Mouse (Mus musculus): Measurements from ENCODE around the gene Csrp3. TPM values are rescaled to one million over a fixed set of nuclear protein-coding genes. Genes with fewer than 3 reads are reported as not detected.

The Csrp3 gene
- total RNA-seq, 2 experiments from 2014 or later = not detected

DNA sequence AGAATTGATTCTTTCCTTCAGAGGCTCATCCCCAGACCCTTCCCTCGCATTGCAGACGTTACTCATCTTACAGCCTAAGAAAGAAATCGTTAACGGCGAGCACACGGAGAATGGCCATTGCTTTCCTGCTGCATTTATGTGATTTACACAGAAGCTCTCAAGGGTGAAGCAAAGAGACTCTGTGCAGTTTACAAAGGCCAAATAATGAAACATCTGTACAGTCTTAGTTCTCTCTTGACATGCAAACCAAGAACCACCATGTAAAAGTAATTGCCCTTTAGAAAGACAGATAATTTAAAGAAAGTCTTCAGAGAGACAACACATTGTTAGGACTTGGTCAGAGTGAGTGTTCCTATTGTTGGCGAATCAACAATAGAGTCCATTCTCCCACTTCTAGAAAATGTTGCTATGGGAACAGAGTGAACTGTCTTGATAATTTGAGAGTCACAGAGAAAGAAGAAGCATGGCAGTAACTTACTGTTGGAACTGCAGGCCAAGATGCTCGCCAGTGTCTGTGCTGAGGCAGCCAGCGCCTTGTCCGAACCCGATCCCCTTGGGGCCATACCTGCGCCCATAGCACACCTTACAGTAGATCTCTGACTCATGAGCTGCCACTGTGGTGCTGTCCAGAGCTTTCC, 12.7 kb downstream of the Csrp3 start:
- intact Hi-C loops (cut with DNase I) = no loop called here
- DNase-seq (ENCODE audit: low spot score in 2 of 2) = no peak

DNA sequence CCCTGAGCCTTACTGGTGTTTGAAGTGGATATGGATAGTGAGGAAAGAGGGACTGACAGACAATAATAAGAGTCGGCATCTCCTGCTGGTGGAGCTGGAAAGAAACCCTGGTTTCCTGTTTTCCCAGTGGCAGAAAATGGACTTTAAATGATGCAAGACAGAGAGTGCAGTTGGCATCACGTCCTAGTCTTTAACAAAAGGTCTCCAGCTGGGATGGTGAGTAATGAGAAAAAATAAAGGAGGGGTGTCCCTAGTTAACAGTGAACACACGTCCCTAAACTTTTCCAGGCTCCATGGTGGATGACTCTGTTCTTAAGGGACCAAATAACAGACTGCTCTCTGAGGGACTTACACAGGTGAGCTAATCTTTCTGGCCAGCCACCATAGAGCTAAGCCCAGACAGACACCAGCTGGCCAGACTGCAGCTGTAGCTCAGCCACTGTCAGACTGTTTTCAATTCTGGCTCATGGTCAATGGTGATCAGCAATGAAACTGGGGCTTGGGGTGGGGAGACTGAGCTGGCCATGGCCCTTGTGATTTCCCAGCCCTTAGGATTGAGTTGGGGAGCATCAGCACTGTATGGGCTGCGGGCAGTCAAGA, 13.4 kb downstream of the Csrp3 start:
- intact Hi-C loops (cut with DNase I) = no loop called here
- DNase-seq (ENCODE audit: low spot score in 2 of 2) = no peak

DNA sequence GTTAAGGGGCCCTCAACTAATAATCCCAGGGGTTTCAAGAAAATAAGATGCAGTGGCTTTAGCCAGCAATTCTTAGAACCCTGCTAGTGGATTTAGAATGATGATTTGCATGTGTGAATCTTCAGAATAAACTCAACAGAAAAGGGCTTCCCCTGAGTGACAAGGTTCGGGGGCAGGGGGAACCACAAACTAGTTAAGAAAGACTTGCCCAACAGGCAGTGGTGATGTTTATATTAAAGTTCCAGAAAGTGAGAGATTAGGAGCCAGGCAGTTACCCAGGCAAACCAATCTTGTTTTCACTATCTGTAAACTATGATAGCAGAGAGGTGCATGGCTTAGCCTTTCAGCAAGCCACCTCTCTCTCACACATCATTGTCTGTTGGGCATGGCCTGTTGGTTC, 15.1 kb downstream of the Csrp3 start:
- intact Hi-C loops (cut with DNase I) = no loop called here
- no peak for DNase-seq (ENCODE audit: low spot score in 2 of 2)

DNA sequence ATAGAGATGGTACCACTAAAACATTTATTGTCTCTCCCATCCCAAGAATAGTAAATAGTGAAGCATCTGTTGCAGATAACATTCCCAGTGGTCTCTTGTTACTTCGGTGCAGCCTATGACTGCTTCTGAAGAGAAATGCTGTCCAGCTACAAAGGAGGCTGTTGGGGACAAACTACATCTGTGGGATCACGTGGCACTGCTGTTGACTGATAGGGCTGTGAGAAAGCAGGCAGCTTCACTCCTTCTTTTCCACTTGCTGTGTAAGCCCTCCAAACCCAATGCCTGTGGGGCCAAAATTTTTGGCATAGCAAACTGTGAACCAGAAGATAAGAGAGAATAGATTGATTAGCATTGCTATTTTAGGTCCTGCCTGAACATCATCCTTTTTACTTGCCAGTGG, 17.4 kb downstream of the Csrp3 start:
- intact Hi-C loops (cut with DNase I) = no loop called here
- DNase-seq (ENCODE audit: low spot score in 2 of 2) = no peak

DNA sequence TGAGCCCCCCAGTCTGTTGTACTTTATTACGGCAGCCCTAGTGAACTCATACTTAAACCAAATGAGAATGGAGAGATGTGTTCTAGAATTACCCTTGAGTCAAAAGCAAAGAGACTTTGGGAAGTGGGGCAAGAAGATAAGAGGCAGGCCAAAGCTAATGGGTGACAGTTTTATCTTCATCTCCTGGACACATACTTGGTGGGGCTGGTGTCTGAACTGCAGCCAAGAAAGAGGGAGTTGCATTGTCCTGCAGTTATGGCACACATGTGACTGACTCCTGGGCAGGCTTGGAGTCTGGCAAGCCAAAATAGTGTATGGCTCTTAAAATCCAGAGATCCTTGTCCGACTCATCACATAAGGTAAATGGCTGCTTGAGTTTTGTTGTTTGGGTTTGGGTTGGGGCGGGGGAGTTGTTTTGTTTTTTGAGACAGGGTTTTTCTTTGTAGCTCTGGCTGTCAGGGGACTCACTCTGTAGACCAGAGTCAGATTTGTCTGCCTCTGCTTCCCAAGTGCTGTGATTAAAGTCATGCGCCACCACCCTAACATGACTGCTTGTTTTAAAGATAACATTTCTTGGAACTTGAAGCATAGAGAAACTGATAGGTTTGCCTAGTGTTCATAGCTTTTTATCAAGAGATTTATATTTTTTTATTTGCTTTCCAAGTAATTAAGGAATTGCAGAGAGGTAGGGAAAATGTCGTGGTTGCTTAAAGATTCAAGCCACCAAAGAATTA, 18.5 kb downstream of the Csrp3 start:
- no peak for DNase-seq (ENCODE audit: low spot score in 2 of 2)
- intact Hi-C loops (cut with DNase I) = no loop called here

DNA sequence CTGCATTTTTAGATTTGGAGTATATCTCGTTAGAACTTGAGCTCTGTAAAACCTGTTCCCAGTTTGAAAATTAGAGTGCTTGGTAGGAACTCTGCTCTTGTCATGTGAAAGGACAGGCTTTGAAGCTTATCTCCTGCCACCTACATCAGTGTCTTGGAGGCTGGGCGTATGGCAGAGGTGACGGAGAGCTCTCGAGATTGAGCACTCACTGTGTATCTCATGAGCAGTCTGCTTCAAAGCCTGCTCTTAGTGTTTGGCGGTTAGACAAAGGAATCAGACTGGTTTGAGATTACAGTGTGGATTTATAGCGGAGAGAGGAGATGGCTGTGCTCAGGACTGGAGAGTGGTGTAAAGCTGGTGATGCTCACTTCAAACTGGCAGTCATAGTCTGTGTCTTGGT, 22.7 kb downstream of the Csrp3 start:
- DNase-seq (ENCODE audit: low spot score in 2 of 2) = no peak
- intact Hi-C loops (cut with DNase I) = no loop called here

DNA sequence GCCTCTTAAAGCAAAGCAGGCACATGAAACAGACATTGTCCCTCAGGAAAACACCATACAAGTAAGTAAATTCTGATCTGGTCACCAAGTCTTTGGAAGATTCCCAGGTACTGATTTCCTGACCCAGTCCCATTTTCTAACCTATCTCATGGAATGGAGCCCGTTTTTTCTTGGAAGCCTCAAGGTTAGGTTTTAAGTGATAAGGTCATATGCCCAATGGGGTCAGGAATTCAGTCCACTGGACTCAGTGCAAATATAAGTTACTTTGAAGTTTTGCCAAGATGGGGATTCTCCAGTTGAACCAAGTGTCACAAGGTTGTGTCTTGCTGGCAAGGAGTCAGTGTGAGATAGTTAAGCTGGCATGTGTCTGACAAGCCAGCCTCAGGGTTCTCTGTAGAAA, 23.2 kb downstream of the Csrp3 start:
- intact Hi-C loops (cut with DNase I) = loop anchor here (5.0 kb wide), 1 partner anchor 53 kb away; no protein-coding TSS in a partner anchor
- no peak for DNase-seq (ENCODE audit: low spot score in 2 of 2)

DNA sequence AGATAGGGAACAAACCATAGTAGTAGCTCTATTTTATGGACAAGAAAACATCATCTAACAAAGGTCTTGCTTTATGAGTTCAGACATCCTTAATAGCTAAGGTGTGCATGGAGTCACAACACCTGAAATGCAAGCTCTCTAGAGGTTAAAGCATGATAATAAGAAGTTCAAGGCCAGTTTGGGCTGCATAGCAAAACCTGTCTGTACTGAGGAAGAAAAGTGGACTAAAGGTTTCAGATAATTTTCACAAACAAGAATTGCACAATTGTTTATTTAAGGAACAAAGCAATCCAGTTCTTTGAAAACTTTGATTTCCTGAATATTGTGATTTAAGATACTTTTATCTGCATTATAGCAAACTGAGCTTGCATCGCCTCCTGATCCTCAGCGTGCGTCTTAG, 24.2 kb downstream of the Csrp3 start:
- intact Hi-C loops (cut with DNase I) = loop anchor here (5.0 kb wide), 1 partner anchor 54 kb away; no protein-coding TSS in a partner anchor
- no peak for DNase-seq (ENCODE audit: low spot score in 2 of 2)

DNA sequence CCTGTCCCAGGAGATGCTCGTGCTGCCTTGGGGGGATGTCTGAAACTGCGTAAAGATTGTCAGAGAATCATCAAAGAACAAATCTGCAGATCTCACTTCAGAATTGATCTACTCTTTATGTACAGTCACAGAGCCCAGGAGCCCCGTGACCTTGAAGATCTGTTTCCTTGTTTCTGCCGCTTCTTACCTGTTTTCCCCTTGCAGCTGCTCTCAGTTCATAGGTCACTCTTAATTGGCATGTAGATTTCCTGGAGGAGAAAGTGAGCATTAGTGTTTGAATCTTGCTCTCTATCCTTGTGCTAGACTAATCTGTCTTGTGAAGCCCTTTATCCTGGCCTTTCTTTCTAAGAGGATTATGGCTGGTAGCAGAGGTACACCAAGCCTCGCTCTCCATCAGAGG, 26.2 kb downstream of the Csrp3 start:
- no peak for DNase-seq (ENCODE audit: low spot score in 2 of 2)
- intact Hi-C loops (cut with DNase I) = loop anchor here (5.0 kb wide), 1 partner anchor 56 kb away; no protein-coding TSS in a partner anchor

DNA sequence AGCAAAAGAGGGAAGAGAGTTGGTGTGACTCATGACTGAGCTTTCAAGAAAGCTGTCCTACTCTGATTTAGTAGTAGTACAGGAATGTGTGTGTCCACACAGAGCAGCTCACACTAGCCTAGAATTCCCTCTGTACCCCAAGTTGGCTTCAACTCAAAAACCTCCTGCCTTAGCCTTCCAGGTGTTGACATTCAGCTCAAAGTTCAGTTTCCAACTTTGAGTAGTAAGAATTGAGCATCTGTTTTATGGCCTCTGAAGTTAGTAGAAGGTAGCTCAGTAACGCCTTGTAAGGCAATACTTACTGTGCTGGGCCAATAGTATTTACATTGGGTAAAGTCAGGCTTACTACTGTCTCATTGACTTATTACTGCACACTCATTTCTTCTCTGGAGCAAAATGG, 34.2 kb downstream of the Csrp3 start:
- intact Hi-C loops (cut with DNase I) = no loop called here
- DNase-seq (ENCODE audit: low spot score in 2 of 2) = no peak

DNA sequence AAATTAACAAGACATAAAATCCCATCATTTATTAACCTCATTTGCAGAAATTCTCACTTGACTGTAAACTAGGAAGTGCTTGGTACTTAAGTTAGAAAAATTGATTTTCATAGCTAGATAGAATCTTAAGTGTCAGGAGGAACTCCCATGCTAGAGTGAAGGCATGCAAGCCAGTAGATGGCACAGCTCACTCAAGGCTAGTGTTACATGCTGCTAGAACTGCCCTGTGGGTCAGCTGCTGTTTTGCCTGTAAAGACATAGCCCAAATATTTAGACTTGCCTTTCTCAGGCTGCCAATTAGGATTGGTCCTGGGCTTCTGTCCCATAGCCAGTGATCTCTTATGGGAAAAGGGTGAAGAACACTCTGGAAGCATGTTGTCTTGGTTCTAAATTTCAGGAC, 35.5 kb downstream of the Csrp3 start:
- DNase-seq (ENCODE audit: low spot score in 2 of 2) = no peak
- intact Hi-C loops (cut with DNase I) = no loop called here

DNA sequence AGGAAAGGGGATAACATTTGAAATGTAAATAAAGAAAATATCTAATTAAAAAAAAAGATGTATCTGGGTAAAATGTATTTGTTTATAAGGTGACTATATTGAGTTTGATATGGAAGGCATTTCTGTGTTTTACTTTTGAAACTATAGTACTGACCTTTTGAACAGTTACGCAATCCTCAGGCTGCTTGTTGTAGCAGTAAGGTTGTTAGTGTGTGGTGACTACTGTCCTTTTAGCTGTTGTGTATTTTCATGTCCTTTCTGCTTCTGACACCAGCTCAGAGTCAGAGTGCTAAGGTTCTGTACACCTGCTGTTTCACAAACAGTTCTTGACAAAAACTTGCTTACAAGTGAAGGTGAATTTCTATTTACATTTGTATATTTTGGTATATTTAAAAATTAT, 37.2 kb downstream of the Csrp3 start:
- no peak for DNase-seq (ENCODE audit: low spot score in 2 of 2)
- intact Hi-C loops (cut with DNase I) = no loop called here

DNA sequence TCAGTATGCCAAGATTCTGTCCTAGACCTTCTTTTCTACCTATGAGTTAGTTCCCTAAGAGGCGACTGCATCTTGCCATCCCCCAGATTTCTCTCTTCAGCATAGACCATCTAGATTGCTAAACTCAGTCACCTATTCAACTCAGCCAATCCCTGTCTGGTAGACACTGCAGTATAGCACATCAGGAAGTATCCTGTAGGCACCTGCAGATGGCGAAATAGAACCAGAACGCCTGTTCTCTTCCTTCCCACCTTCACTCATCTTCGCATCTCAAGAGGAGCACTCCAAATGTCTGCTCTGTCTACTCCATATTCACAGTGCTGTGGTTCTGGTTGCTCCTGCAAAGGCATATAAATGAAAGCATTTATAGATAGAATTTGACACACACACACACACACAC, 41.2 kb downstream of the Csrp3 start:
- intact Hi-C loops (cut with DNase I) = loop anchor here (10.0 kb wide), 1 partner anchor 318 kb away; no protein-coding TSS in a partner anchor
- DNase-seq (ENCODE audit: low spot score in 2 of 2) = no peak

DNA sequence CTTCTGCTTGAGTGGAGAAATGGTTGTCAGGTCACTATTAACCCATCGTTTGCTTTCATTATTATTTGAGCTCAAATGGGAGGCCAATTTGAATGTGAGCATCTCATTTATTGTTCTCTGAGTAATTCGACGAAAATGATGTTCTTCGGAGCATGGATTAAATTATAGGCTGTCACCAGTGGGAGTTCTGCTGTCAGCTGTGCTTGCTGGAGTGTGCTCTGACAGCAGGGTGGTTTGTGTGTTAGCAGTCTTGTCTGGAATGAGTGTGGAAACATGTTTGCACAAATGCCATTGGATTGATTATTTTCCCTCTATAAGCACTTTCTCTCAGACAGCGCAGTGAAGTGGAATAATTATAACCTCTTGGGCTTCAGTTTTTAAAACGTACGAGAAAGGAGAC, 44.5 kb downstream of the Csrp3 start:
- intact Hi-C loops (cut with DNase I) = loop anchor here (10.0 kb wide), 1 partner anchor 321 kb away; no protein-coding TSS in a partner anchor
- DNase-seq (ENCODE audit: low spot score in 2 of 2) = no peak

DNA sequence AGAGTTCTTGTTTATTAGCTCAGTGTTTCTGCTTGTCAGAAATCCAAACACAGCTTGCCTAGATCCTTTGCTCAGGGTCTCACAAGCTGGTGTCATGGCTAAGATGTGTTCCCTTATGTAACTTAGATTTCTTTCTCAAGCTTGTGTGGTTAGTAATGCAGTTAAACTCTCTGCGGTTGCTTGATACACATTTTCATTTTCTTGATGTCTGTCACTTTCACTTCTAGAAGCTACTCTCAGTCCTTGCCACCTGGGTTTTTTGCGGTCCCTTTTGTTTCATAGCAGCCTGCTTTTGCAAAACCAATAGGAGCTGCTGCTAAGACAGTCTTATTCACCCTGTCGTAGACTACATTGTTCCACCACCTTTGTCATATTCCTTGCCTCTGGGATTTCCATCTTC, 52.7 kb downstream of the Csrp3 start:
- intact Hi-C loops (cut with DNase I) = no loop called here
- no peak for DNase-seq (ENCODE audit: low spot score in 2 of 2)

DNA sequence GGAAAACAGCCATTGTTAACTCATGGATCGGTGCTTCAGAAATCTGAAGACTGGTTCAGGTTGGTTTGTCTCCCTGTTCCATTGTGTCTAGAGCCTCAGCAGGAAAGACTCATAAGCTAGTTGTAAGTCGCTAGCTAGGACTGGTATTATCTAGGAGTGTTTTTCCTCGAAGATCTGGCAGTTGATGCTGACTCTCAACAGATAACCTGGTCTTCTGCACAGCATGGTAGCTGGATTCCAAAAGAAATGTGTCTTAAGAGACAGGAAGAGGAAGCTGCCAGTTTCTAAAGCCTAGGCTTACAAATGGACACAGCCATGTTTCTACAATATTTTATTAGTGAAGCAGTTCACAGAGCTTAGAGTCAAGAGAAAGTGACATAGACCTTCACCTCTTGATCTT, 56.4 kb downstream of the Csrp3 start:
- DNase-seq (ENCODE audit: low spot score in 2 of 2) = no peak
- intact Hi-C loops (cut with DNase I) = no loop called here

DNA sequence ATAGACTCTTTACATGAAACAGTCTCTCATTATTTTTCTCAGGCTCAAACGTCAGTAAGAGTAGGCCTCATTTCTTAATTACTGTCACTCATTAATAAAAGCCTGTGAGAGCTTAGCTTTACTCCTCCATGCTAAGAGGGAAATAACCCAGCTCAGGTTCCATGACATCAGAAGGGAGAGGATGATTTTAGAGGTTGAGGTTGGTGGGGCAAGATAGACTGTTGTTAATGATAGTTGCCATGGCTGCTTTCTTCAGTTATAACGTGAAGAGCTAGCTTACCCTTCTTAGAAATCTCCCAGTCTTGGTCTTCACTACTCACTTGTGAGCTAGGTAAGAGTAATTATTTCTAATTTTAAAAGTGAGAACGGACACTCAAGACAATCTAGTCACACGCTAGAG, 57.7 kb downstream of the Csrp3 start:
- DNase-seq (ENCODE audit: low spot score in 2 of 2) = no peak
- intact Hi-C loops (cut with DNase I) = no loop called here

DNA sequence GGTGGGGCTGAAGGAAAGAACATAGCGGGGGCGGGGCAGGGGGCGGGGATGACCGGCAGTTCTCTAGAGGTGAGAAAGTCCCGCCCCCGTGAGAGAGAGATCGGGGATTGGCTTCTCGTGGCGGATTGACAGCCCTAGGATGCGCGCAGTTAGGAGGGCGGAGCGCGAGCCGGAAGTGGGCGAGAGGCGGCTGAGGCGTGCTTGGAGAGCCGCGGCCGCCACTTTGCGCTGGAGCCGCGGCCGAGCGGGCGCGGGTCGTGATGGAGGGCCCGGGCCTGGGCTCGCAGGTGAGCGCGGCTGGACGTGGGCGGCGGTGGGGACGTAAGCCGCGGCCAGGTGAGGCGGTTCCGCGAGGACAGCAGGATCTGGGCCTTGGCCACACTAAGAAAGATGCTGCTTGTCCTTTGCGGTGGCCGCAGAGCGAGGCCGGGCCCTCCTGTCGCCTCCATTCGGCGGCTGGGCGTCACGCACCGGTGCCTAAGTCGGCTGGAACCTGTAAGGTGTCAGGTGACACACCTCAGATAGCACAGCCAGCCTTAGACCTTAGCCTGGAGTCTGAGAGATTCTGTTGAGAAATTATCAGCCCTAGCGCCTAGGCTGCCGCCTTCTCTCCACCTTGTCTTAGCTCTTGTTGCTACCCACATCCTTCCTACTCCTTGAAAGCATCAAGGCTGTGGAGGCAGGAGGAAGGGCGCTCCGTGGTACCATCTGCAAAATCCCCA, 58.8 kb downstream of the Csrp3 start, which contains the start of gene Zdhhc13:
Gene Zdhhc13 (plus strand): TSS at position 153 of the 722 bp plus-strand sequence.
- intact Hi-C loops (cut with DNase I) = no loop called here
- peak; percentile 92 to 93 for DNase-seq (ENCODE audit: low spot score in 2 of 2)

DNA sequence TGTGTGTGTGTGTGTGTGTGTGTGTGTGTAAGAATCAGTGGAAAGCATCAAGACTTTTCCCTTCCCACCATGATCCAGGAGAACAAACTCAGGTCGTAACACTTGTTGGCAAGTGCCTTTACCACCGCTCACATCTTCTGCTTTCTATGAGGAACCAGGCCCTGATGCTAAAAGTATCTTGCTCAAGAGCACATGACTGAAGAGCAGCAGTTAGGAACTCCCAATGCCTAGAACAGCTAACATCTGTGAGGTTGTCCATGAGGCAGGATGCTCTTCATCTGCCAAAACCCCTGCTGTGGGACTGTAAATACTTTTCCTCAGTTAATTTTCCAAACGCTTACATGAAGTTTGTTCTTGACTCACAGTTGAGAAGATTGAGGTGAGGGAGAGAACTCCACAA, 59.5 kb downstream of the Csrp3 start:
- intact Hi-C loops (cut with DNase I) = no loop called here
- no peak for DNase-seq (ENCODE audit: low spot score in 2 of 2)
